In the genomic region with DNA sequence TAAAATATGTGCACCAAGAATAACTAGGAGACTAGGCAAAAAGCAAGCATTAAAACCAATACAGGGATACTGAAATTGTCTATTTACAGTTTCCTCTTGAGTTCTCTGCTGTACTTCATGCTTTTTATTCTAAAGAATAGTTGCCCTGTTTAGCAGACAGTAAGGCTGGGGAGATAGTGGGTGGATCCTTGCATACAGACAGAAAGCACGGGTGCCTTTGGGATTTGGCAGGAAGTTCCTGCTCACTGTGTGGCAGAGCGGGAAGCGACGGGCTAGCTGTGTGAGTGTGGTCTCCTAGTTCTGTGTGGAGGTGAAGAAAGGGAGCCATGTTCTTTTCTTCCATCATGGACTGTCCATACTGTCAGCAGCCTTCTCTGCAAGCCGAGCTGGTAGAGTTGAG, we compare ENCODE assay signal across 24 mouse cellular contexts.
"Had no signal": no experiment of that assay in that cellular context is flagged by ENCODE, and none has a peak within 500 bp of the region (broad histone marks: within the 10 kb centered on the region; RNA-seq: fewer than 3 reads in every experiment).

No protein-coding gene starts in this region.

- H3K9ac ChIP-seq: heart, embryonic 13.5 days; heart, embryonic 15.5 days; hindbrain, embryonic 13.5 days; hindbrain, embryonic 15.5 days; intestine, embryonic 15.5 days; limb, embryonic 13.5 days; limb, embryonic 15.5 days; liver, embryonic 12.5 days had no signal

- H3K4me3 ChIP-seq: heart, adult 2 months; heart, embryonic 13.5 days; heart, embryonic 15.5 days; hindbrain, embryonic 13.5 days; hindbrain, embryonic 15.5 days; intestine, embryonic 15.5 days; layer of hippocampus, adult 2 months; limb, embryonic 13.5 days; limb, embryonic 15.5 days; liver, embryonic 12.5 days had no signal

- H3K9me3 ChIP-seq: heart, embryonic 13.5 days; heart, embryonic 15.5 days; hindbrain, embryonic 13.5 days; hindbrain, embryonic 15.5 days; intestine, embryonic 15.5 days; limb, embryonic 13.5 days; limb, embryonic 15.5 days; liver, embryonic 12.5 days had no signal

- DNase-seq: gastrocnemius, postnatal 14 days; gastrocnemius, postnatal 36 days; heart, adult 11 months; heart, adult 2 months; heart, postnatal 14 days; heart, postnatal 36 days; kidney, adult 18-20 months; kidney, adult 8-10 months; kidney, postnatal 10 days; kidney, postnatal 25 days; kidney, postnatal 4 days; left cerebral cortex, postnatal 4 days had no signal

- H3K4me2 ChIP-seq: heart, embryonic 11.5 days; heart, embryonic 13.5 days; heart, embryonic 15.5 days; hindbrain, embryonic 13.5 days; hindbrain, embryonic 15.5 days; intestine, embryonic 15.5 days; limb, embryonic 13.5 days; limb, embryonic 15.5 days; liver, embryonic 12.5 days had no signal

- H3K27ac ChIP-seq: heart, adult 2 months; heart, embryonic 13.5 days; heart, embryonic 15.5 days; hindbrain, embryonic 13.5 days; hindbrain, embryonic 15.5 days; intestine, embryonic 15.5 days; layer of hippocampus, adult 2 months; limb, embryonic 13.5 days; limb, embryonic 15.5 days; liver, embryonic 12.5 days had no signal

- H3K27me3 ChIP-seq: heart, embryonic 13.5 days; heart, embryonic 15.5 days; hindbrain, embryonic 13.5 days; hindbrain, embryonic 15.5 days; intestine, embryonic 15.5 days; limb, embryonic 13.5 days; limb, embryonic 15.5 days; liver, embryonic 12.5 days had no signal

- H3K4me1 ChIP-seq: heart, embryonic 13.5 days; heart, embryonic 15.5 days; hindbrain, embryonic 13.5 days; hindbrain, embryonic 15.5 days; intestine, embryonic 15.5 days; liver, embryonic 12.5 days had no signal

- ATAC-seq: inflammation-experienced regulatory T-cells, adult 6 months; intestine, embryonic 15.5 days; intestine, postnatal 0 days; liver, embryonic 12.5 days had no signal
